Mouse (Mus musculus) thymus, postnatal 36 days (tissue): ENCODE measurements around the gene Kctd17.
A peak's percentile ranks its signal among the peaks of the same experiment; 100 is the strongest.

Source experiments
- DNase-seq, 2 experiments: peaks; one replicate each; pipeline ENCODE4 v3.0.0; 2022; ENCODE audit warnings: mixed read lengths in 2 of 2

Kctd17 gene

DNA sequence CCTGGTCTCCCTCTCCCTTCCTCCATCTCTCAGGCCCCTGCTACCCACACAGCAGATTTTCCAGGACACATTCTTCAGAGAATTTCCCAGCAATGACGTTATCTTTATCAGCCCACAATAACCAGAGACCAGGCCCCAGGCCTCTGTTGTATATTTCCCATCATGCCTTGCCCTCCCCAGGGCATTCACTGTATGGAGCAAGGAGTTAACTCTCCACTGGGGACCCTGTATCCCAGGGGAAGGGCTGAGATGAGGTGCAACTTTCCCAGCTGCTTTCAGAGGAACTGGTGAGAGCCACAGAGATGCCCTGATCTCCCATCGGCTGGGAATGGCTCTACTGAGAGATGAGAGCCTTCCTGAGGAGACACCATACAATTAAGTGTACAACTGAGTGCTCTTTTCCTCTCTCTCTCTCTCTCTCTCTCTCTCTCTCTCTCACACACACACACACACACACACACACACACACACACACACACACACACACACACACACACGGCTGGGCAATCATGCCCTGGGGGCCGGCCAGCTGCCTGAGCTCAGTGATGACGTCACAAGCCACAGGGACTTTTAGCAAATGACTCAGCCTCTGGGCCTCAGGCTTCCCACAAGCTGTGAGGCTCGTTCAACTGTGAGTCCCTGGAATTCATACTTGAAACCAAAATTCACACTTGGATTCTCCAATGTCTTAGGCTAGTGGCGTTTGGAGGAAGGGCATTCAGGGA, 21.5 kb downstream of the Kctd17 start:
- DNase-seq: no peak

GRCm38 (mm10) chr15:78450419-78450768, 22.0 kb downstream of the Kctd17 start:
- DNase-seq: no peak

GRCm38 (mm10) chr15:78451201-78451600, 22.8 kb downstream of the Kctd17 start:
- no peak for DNase-seq

DNA sequence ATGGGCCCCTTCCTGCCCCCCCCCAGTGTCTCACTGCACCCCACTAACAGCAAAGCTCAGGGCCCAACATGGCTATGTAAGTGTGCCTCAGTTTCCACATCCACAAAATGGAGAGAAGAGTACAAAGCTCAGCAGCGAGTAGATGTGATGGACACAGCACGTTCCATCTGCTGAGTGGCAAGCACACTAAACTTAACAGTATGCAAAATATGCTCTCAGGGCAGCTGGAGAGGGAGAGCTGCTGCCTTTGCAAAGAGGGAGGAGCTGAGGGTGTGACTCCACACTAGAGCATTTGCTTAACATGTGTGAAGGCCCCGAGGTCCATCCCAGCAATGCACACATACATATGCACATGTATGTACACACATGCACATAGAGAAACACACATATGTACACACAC, 24.6 kb downstream of the Kctd17 start:
- DNase-seq: no peak

DNA sequence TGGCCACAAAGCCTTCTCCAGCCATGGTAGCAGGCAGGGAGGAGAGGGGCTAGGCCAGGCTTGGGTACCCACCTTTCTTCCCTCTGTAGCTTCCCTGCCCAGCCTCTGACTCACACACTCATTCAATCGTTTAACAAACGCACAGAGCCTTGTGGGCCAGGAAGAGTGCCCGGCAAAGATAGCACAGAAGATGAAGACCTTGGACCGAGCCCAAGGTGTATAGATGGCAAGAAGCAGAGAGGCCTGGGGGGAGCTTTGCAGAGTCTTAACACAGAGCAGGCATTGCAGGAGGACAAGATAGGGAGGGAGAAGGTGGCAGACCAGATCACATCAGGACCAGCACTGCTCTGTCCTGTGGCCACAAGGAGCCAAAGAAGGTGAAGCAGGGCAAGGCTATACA, 26.8 kb downstream of the Kctd17 start:
- no peak for DNase-seq

DNA sequence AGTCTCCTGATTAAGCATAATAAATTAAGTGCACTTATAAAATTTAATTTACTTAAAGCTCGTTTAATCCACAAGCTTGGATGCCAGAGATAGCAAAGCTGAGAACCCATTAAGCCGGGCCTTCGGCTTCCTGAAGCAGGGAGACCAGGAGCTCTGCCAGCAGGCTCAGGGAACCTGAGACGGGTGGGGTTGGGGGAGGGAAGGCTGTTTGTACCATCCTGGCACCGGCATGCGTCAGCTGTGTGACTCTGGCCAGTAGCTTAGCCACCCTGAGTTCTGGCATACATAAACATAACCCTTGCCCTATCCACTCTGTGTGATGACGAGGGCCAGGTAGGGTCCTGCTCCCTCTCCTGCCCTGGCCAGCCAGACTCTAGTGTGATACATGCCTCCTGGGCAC, 27.7 kb downstream of the Kctd17 start:
- DNase-seq: no peak

DNA sequence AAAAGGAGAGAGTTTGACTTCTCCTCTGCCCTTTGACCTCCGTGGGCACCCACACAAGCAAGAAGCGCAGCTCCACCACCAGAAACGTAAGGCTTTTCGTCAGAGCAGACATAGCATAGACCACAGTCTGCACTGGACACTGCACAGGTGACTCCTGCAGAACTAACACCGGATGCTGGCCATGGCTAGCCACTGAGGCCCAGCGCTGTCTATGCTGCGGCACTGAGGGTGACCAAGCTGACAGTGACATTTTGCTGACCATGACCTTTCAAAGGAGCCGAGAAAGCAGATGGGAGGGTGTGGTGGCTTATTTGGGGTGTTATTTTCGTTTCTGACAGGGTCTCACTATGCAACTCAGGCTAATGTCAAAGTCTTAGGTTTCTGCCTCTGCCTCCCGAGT, 28.8 kb downstream of the Kctd17 start:
- no peak for DNase-seq

GRCm38 (mm10) chr15:78462981-78463380, 34.6 kb downstream of the Kctd17 start:
- peak; percentile 30 to 44 for DNase-seq

DNA sequence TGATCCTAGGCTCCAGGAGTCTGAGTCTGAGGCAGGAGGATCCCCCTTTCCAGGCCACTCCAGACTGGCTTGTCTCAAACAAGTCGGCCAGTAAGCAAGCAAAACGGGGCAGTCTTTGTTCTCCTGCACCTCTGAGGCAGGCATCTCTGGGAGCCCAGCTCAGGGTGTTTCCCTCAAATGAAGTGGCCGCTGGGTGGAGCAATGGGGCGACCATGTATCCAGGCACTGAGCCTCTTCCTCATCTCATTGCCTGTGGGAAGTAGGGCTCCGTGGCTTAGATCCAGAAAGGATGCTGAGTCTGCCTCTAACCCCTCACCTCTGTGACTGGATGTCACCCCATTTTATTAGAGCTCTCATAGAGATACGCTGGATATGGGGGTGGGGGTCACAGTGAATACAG, 38.4 kb downstream of the Kctd17 start:
- no peak for DNase-seq

DNA sequence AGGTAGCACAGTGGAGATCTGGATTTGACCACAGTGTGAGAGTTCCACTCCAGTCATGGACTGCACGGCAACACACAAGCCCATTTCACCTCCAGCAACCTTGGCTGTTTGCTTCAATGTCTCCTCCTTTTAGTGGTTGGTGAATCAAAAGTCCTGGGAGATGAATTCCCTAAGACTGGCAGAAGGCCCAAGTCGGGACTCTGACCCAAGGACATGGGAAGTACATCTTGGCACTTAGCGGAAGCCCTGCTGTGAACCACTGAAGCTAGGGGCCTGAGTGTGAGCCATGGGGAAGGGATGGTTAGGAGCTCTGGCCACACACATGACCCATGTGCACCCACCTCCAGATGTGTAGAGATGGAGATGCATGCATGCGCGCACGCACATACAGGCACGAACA, 39.2 kb downstream of the Kctd17 start:
- DNase-seq: no peak

DNA sequence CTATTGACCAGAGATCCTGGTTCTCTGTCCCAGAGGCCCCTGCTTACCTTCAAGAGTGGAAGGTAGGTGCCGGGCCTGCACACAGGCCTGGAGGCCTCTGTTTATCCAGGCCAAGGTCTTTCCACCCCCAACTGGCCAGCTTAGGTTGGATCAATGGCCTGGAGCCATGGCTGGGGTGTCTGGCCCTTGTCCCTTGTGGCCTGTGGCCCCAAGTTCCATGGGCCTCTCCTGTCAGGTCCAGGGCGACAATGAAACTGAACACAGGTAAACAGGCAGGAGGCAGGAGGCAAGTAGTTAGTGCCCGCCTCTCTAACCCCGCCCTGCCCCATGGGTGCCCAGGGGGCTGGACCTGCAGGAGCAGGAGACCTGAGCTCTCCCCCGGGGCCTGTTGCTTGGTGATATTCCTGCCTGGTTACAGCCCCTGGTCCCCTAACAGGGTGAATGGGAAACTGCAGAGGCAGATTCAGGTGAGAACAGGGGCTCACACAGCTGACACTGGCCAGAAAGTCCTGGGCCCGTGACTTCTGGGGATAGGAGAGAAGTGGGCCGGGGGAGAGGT, 40.1 kb downstream of the Kctd17 start, which contains the start of gene Tmprss6:
Gene Tmprss6, minus strand, starts transcription at position 256 of the 559 bp plus-strand sequence.
- no peak for DNase-seq

GRCm38 (mm10) chr15:78470495-78471276, 42.3 kb downstream of the Kctd17 start:
- DNase-seq: no peak

DNA sequence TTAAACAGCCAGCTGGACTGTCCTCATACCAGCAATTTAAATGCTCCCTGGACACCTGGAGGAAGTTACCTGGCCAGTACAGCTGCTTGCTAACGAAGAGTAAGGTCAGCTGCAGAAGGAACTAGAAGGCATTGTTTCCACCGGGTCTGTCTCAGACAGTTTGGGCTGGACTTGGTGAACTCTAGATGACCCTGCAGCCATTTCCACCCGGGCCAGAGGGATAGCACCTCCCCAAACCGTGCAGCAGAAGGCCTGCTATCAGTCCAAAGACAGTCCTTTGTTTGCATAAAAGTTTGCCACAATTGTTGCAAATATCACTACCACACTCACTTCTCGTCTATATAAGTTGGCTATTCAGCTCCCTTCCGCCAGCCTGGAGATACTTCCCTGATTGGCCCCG, 43.5 kb downstream of the Kctd17 start:
- DNase-seq: no peak

DNA sequence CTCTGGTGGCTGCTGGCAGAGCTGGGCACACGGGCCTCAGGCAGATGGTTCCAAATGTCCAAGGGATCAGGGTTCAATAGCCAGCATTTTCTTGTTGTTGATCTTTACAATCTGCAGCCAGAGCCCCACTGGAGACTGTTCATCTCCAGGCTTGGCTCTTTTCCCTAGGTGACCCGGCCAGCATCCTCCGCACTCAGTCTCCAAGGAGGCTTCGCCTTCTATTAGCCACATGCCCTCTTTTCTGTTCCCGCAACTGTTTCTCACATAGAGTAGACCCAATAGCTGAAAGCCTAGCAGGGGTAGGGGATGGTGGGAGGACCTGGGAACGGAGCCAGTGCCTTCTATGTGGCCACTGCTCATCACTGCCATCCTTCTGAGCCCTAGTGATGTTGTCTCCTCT, 45.1 kb downstream of the Kctd17 start:
- no peak for DNase-seq

DNA sequence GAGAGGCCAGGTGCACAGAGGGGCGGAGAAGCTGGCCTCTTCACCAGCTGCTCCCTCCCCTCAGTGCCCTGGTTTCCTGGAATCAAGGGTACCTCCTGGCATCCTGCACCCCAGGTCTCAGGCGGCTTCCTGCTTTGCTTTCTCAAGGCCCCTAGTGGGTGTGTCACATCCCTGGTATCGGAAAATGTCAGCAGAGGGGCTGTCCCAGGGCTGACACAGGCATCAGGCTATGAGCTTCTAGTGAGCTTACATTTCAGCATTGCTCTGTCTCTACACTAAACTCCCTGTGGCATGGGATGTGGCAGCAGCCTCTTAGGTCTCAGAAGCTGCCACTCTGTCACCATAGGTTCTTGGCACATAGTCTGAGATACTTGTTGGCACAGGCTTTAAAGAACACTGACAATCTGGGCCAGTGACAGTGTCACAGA, 47.3 kb downstream of the Kctd17 start:
- DNase-seq: peak; percentile 44 to 69

DNA sequence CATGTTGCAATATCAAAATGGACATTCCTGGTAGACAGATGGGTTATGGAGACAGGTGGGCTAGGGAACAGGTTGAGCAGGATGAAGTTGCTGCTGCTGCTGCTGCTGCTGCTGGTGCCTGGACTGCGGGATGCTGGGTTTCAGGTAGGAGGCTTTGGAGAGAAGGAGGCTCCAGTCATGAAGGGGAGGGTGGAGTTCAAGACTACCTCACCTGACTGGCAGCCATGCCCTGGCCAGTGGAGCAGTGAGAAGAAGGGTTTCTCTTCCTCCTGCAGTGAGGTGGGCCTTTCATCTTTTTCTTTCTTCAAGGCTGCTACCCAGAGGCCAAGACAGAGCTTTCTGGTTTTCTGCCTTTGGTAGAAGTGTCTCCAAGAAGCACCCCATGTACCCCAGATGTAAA, 48.5 kb downstream of the Kctd17 start:
- no peak for DNase-seq

GRCm38 (mm10) chr15:78478073-78478472, 49.7 kb downstream of the Kctd17 start:
- no peak for DNase-seq

GRCm38 (mm10) chr15:78479470-78479869, 51.1 kb downstream of the Kctd17 start:
- no peak for DNase-seq

DNA sequence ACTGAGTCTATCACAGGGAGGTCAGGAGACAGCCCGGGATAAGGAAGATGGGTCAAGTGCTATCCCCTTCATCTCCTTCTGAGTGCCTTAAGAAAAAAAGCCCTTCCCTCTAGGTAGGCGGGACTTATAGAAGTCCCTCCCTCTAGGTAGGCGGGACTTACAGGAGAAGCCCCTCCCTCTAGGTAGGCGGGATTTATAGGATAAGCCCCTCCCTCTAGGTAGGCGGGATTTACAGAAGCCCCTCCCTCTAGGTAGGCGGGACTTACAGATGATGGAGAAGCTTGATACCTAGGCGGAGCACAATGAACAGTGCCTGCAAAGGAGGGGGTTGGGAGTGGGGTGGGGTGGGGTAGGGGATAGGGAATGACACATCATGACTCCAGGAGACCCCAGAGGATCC, 51.7 kb downstream of the Kctd17 start:
- DNase-seq: no peak

GRCm38 (mm10) chr15:78480991-78481390, 52.6 kb downstream of the Kctd17 start:
- DNase-seq: no peak

DNA sequence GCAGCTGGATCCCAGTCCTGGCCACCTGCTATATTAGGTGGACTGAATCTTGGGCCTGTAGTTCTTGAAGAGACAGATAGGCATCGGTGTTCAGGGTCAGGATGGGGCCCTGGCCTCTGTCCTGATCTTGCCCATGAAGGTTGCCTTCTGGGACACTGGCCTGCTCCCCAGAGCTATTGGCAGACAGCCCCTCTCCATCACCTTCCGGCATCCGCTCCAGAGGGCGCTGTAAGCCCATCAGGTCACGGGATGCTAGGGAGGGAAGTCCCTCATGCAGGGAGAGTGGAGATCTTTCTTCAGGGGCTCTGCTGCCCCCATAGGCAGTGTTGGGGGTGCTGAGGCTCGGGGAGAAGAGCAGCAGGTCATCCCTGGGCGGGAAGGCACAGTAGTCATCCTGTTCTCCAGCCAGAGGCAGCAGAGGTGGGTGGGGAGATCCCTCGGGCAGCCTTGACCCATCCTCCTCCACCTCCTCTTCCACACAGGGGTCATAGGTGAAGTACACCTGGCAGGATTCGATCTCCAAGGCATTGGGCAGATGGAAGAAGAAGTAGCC, 53.2 kb downstream of the Kctd17 start:
- DNase-seq: peak in 1 of 2 experiments; percentile 27

DNA sequence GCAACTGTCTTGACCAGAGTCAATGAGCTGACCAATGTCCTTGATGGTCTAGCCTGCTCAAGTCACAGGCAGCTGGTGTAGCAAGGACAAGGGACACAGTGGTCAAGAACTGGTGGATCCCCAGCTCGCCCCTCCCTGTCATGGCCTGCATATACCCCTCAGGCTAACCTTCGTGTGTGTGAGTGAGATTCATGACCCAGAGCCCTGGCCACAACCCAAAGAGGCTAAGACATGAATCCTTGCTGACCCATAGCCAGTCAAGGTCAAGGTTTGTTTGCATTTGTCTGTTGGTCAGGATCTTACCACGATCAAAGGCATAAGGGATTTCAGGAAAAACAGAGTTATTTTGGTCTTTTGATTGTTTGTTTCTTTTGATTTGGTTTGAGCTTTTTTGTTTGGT, 54.2 kb downstream of the Kctd17 start:
- no peak for DNase-seq

- no peak for DNase-seq
These were observed 54.9 kb downstream of the Kctd17 start for GRCm38 (mm10) chr15:78483311-78483710.

DNA sequence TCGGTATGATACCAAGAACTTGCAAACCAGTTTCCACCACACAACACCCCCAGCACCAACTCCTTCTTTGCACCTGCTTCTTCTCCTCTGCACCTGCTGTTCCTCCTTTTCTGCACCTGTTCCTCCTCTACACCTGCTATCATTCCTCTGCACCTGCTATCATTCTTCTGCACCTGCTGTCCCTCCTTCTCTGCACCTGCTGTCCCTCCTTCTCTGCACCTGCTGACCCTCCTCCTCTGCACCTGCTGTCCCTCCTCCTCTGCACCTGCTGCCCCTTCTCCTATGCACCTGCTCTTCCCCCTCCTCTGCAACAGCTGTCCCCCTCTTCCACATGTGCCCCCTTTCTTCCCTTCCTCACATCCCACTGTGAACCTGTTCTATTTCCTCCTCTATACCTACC, 58.2 kb downstream of the Kctd17 start:
- no peak for DNase-seq
